ENCODE assay signal across 9 mouse cellular contexts in the genomic region with DNA sequence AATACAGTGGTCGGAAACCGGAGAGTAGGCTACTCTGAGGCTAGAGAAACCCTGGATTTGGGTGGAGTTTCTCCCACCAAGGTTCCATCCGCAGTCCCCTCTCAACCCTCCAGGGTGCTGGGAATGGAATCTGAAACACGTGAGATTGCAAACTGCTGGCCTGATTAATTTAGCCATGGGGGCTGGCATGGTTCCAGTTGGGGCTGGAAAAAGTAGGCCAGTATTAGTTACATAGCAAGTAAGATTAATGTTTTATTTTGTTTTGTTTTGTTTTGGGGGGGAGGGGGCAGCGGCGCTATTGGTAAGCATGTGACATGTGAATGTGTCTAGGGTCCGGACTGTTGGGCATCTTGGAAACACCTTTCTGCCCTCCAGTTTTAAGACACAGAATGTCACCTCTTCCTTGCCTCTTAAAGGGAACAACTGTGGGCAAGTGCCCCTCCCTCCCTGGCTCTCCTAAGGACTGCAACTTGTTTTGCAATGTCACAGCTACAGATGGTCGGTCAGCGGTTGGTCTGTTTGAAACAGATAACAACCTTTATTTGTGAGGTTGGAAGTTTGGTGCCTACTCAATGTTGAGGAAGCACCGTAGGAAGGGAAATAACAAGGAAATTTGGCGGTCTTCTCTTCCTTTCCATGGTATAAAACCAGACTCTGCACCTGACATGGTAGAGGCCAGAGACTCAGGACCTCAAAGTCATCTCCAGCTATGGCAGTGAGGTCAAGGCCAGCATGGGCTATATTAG. TPM values are rescaled to one million over a fixed set of nuclear protein-coding genes. Genes with fewer than 3 reads are reported as not detected.
DNase-seq lines count a peak whose midpoint lies in the region; ATAC-seq lines count a peak whose summit lies in the region.
"Had no signal": no experiment of that assay in that cellular context is flagged by ENCODE, and none has a peak within 500 bp of the region (broad histone marks: within the 10 kb centered on the region; RNA-seq: fewer than 3 reads in every experiment).

No protein-coding gene starts in this region.

- peak overlapping the region; percentile 50 for H3K4me2 ChIP-seq in liver, embryonic 16.5 days (ENCODE audit: low read depth, low read length)

- peak; percentile 50 to 58 for DNase-seq in heart, adult 18-20 months
- no peak for DNase-seq in heart, postnatal 25 days (ENCODE audit: low spot score)
- peak; percentile 37 for DNase-seq in adrenal gland, adult 8-10 months
- DNase-seq in heart, postnatal 10 days, result peak; percentile 53 to 73
- DNase-seq in thymus, postnatal 14 days, result no peak
- DNase-seq in frontal cortex, postnatal 36 days (ENCODE audit: low spot score in 2 of 2), result no peak
- no peak for DNase-seq in embryo, embryonic 10.5 days (ENCODE audit: low spot score)

- peak overlapping the region; percentile 91 for H3K27ac ChIP-seq in liver, embryonic 16.5 days (ENCODE audit: low read length)

- H3K36me3 ChIP-seq in liver, embryonic 16.5 days (ENCODE audit: control insufficient read depth, insufficient read depth), result no peaks in the 10 kb centered on the region

- peak overlapping the region; percentile 8 for H3K4me3 ChIP-seq in liver, embryonic 16.5 days (ENCODE audit: low read depth, low read length)

- intact Hi-C loops in heart, postnatal 25 days (cut with DNase I), result loop anchor here (1.0 to 5.0 kb wide), 3 partner anchors 74 to 304 kb away; partner anchors contain the start of gene Acsl1
- intact Hi-C loops in heart, postnatal 10 days (cut with DNase I), result loop anchor here (1.0 to 5.0 kb wide), 2 partner anchors 235 to 359 kb away; no protein-coding TSS in a partner anchor

- peaks cover 47% of the 10 kb centered on the region for H3K4me1 ChIP-seq in liver, embryonic 16.5 days (ENCODE audit: control insufficient read depth, low read depth, low read length)

- H3K27me3 ChIP-seq in liver, embryonic 16.5 days (ENCODE audit: control insufficient read depth, insufficient read depth, low read depth, low read length), result no peaks in the 10 kb centered on the region
- H3K27me3 ChIP-seq: CH12.LX had no signal

- peak overlapping the region; percentile 61 for H3K9ac ChIP-seq in liver, embryonic 16.5 days (ENCODE audit: low read depth, low read length)

- peak; percentile 84 for ATAC-seq in liver, embryonic 16.5 days (ENCODE audit: low read depth)

- H3K9me3 ChIP-seq in liver, embryonic 16.5 days (replicated peaks; ENCODE audit: control insufficient read depth, low read length), result no peaks in the 10 kb centered on the region

- WGBS in liver, embryonic 16.5 days (ENCODE audit: insufficient replicate concordance), result 25% methylated on average over 11 of the region's 11 CpGs

RNA-seq across cellular contexts. Expression of gene Cenpu, which starts 5.2 kb away (rescaled TPM):
- under 1 TPM; 0.49 to 0.97 TPM for total RNA-seq in heart, adult 18-20 months (2021)
- under 1 TPM; 0.65 to 0.67 TPM for total RNA-seq in heart, postnatal 25 days (2021)
- total RNA-seq in adrenal gland, adult 8-10 months (2022), result 1 to 10 TPM in 2 of 4 experiments, under 1 TPM in 2; 0.78 to 1.6 (median 1.3) TPM
- total RNA-seq in heart, postnatal 10 days (2021), result 1 to 10 TPM; 3.0 to 4.6 TPM
- polyA plus RNA-seq in liver, embryonic 16.5 days (2015; fragmentation: Nextera tagmentation; extraction: Ambion mirVana), result 12.3 and 14.1 TPM in 2 replicates

Comparison
In these comparisons a context has a peak if more than half of its experiments do, and no peak if none do; other contexts are left out.
1. DNase-seq: peak in heart, adult 18-20 months (2 of 2), adrenal gland, adult 8-10 months (single experiment) and heart, postnatal 10 days (2 of 2); none in heart, postnatal 25 days (single experiment), thymus, postnatal 14 days (single experiment), frontal cortex, postnatal 36 days (0 of 2) and embryo, embryonic 10.5 days (single experiment).